Mouse (Mus musculus) ES-E14 (cell line): ENCODE measurements at regions not wholly inside any gene's neighbourhood (a gene's known extent, or its start where the extent isn't known, plus 50 kb on each side); places are given as distances from the start of the nearest gene placed in this dataset.

Experiments used
- DNase-seq: peaks from one replicate; pipeline ENCODE4 v3.0.0-alpha.2; 2013; ENCODE audit warnings: low read depth, low spot score
- H3K27ac ChIP-seq: 2 replicates; pipeline ENCODE4 v1.5.1; 2012; ENCODE audit warnings: low read depth, mild to moderate bottlenecking, low read length, moderate library complexity, mixed read lengths; ENCODE audit not compliant: poor library complexity, insufficient read depth, severe bottlenecking
- H3K36me3 ChIP-seq: 2 replicates; pipeline ENCODE4 v1.6.1; 2012; ENCODE audit warnings: mild to moderate bottlenecking, low read length, moderate library complexity, mixed read lengths; ENCODE audit not compliant: control insufficient read depth, poor library complexity, insufficient read depth, severe bottlenecking
- H3K4me1 ChIP-seq, 2 experiments: fragments of 150-350 bp in 1 of 2; sonication (generic) in 1 of 2; 2 replicates each; pipeline ENCODE4 v1.6.1; 2012; ENCODE audit warnings: low read length in 2 of 2, mild to moderate bottlenecking in 1 of 2, mixed read lengths in 1 of 2; ENCODE audit not compliant: control insufficient read depth in 2 of 2, insufficient read depth in 2 of 2, poor library complexity in 1 of 2
- H3K4me3 ChIP-seq, 2 experiments: fragments of 150-350 bp in 1 of 2; sonication (generic) in 1 of 2; 2 replicates each; pipeline ENCODE4 v1.5.1; 2012; ENCODE audit warnings: low read length in 2 of 2, low read depth in 1 of 2, mild to moderate bottlenecking in 1 of 2, mixed read lengths in 1 of 2; ENCODE audit not compliant: insufficient read depth in 1 of 2, poor library complexity in 1 of 2, severe bottlenecking in 1 of 2
- H3K9ac ChIP-seq: 2 replicates; pipeline ENCODE4 v1.6.1; 2012; ENCODE audit warnings: low read depth, mild to moderate bottlenecking, low read length, mixed read lengths; ENCODE audit not compliant: poor library complexity, insufficient read depth, severe bottlenecking
- H3K9me3 ChIP-seq: fragments of 150-350 bp; sonication (generic); 2 replicates; pipeline ENCODE4 v1.6.1; 2012; ENCODE audit warnings: low read depth, mild to moderate bottlenecking, low read length; ENCODE audit not compliant: control insufficient read depth, insufficient read depth
- CHD2 ChIP-seq: IDR thresholded peaks from 2 replicates; pipeline ENCODE4 v1.6.1; 2014; ENCODE audit warnings: mild to moderate bottlenecking, low read depth, low read length, inconsistent platforms
- HCFC1 ChIP-seq: IDR thresholded peaks from 2 replicates; pipeline ENCODE4 v1.6.1; 2012; ENCODE audit warnings: low read length, inconsistent platforms, borderline replicate concordance; ENCODE audit not compliant: insufficient read depth
- MAFK ChIP-seq: IDR thresholded peaks from 2 replicates; pipeline ENCODE4 v1.6.1; 2014; ENCODE audit warnings: mild to moderate bottlenecking, low read depth, low read length, inconsistent platforms; ENCODE audit not compliant: insufficient read depth
- ZC3H11A ChIP-seq: IDR thresholded peaks from 2 replicates; pipeline ENCODE4 v1.6.1; 2012; ENCODE audit warnings: low read depth, mild to moderate bottlenecking, inconsistent platforms, low read length, borderline replicate concordance
- ZNF384 ChIP-seq: IDR thresholded peaks from 2 replicates; pipeline ENCODE4 v1.6.1; 2012; ENCODE audit warnings: low read depth, low read length, inconsistent platforms
- in situ Hi-C, 2 experiments: fragments of 600-800 bp; cut with MboI; formaldehyde crosslinking; loops; one replicate each; pipeline ENCODE4 v1.15.1; 2025; ENCODE audit warnings: low sequenced_read_pairs in 2 of 2, inconsistent platforms in 1 of 2; ENCODE audit not compliant: unreplicated experiment in 2 of 2

GRCm38 (mm10) chr13:71565895-71566294, 397.6 kb downstream of the Irx1 start:
- H3K4me1 ChIP-seq = no peaks in the 10 kb centered on the region
- no peaks in the 10 kb centered on the region for H3K36me3 ChIP-seq
- H3K4me3 ChIP-seq = no peak overlapping the region
- no peak overlapping the region for H3K9ac ChIP-seq
- H3K9me3 ChIP-seq = no peaks in the 10 kb centered on the region
- no peak overlapping the region for H3K27ac ChIP-seq
- TF ChIP-seq MAFK = no peak
- no peak for TF ChIP-seq CHD2
- TF ChIP-seq ZNF384 = no peak
- TF ChIP-seq HCFC1 = no peak
- no peak for TF ChIP-seq ZC3H11A
- DNase-seq = no peak
- in situ Hi-C loops = no loop called here

GRCm38 (mm10) chr13:71565388-71565787, 398.1 kb downstream of the Irx1 start:
- H3K4me1 ChIP-seq = no peaks in the 10 kb centered on the region
- no peak for TF ChIP-seq ZNF384
- no peak for TF ChIP-seq HCFC1
- no peak for TF ChIP-seq ZC3H11A
- TF ChIP-seq MAFK = no peak
- TF ChIP-seq CHD2 = no peak
- H3K27ac ChIP-seq = no peak overlapping the region
- no peak overlapping the region for H3K9ac ChIP-seq
- no peaks in the 10 kb centered on the region for H3K9me3 ChIP-seq
- H3K36me3 ChIP-seq = no peaks in the 10 kb centered on the region
- in situ Hi-C loops = no loop called here
- no peak overlapping the region for H3K4me3 ChIP-seq
- DNase-seq = no peak

- no peaks in the 10 kb centered on the region for H3K36me3 ChIP-seq
- H3K4me3 ChIP-seq = no peak overlapping the region
- TF ChIP-seq ZNF384 (no peak), HCFC1 (no peak), ZC3H11A (no peak), MAFK (no peak), CHD2 (no peak)
- no peak for DNase-seq
- no peaks in the 10 kb centered on the region for H3K4me1 ChIP-seq
- H3K9ac ChIP-seq = no peak overlapping the region
- in situ Hi-C loops = no loop called here
- no peaks in the 10 kb centered on the region for H3K9me3 ChIP-seq
- no peak overlapping the region for H3K27ac ChIP-seq
Observed at GRCm38 (mm10) chr13:71558477-71559215, 404.9 kb downstream of the Irx1 start.

- Histone ChIP-seq H3K9me3 (no peaks in the 10 kb centered on the region), H3K4me3 (no peak overlapping the region), H3K9ac (no peak overlapping the region), H3K27ac (no peak overlapping the region), H3K4me1 (no peaks in the 10 kb centered on the region), H3K36me3 (no peaks in the 10 kb centered on the region)
- in situ Hi-C loops = no loop called here
- TF ChIP-seq ZNF384 (no peak), MAFK (no peak), HCFC1 (no peak), ZC3H11A (no peak), CHD2 (no peak)
- no peak for DNase-seq
Observed at GRCm38 (mm10) chr13:71555471-71555870, 408.1 kb downstream of the Irx1 start.

GRCm38 (mm10) chr13:71550109-71550508, 413.4 kb downstream of the Irx1 start:
- no peak overlapping the region for H3K27ac ChIP-seq
- H3K9ac ChIP-seq = no peak overlapping the region
- no peak for DNase-seq
- no peak overlapping the region for H3K4me3 ChIP-seq
- H3K4me1 ChIP-seq = no peaks in the 10 kb centered on the region
- in situ Hi-C loops = no loop called here
- no peaks in the 10 kb centered on the region for H3K36me3 ChIP-seq
- TF ChIP-seq ZNF384 (no peak), HCFC1 (no peak), ZC3H11A (no peak), CHD2 (no peak), MAFK (no peak)
- no peaks in the 10 kb centered on the region for H3K9me3 ChIP-seq
